Mouse (Mus musculus): ENCODE results near the gene Med13l. TPM values are rescaled to one million over a fixed set of nuclear protein-coding genes. Genes with fewer than 3 reads are reported as not detected.
A peak's percentile ranks its signal among the peaks of the same experiment; 100 is the strongest.

The Med13l gene
- total RNA-seq, 2 experiments from 2014 or later = 136 to 166 TPM

GRCm38 (mm10) chr5:118754191-118754759, 193.8 kb downstream of the Med13l start:
- ATAC-seq (replicated peaks; ENCODE audit: low FRiP score, poor library complexity, severe bottlenecking) = no peak

- no peak for ATAC-seq (replicated peaks; ENCODE audit: low FRiP score, poor library complexity, severe bottlenecking)
Measured at GRCm38 (mm10) chr5:118756078-118756477, 195.6 kb downstream of the Med13l start.

GRCm38 (mm10) chr5:118757396-118758301, 197.2 kb downstream of the Med13l start:
- no peak for ATAC-seq (replicated peaks; ENCODE audit: low FRiP score, poor library complexity, severe bottlenecking)

GRCm38 (mm10) chr5:118760986-118761385, 200.5 kb downstream of the Med13l start:
- no peak for ATAC-seq (replicated peaks; ENCODE audit: low FRiP score, poor library complexity, severe bottlenecking)

GRCm38 (mm10) chr5:118762499-118763185, 202.2 kb downstream of the Med13l start:
- ATAC-seq (replicated peaks; ENCODE audit: low FRiP score, poor library complexity, severe bottlenecking) = no peak

- ATAC-seq (replicated peaks; ENCODE audit: low FRiP score, poor library complexity, severe bottlenecking) = no peak
Measured at GRCm38 (mm10) chr5:118763353-118763752, 202.9 kb downstream of the Med13l start.

GRCm38 (mm10) chr5:118769143-118769542, 208.7 kb downstream of the Med13l start:
- no peak for ATAC-seq (replicated peaks; ENCODE audit: low FRiP score, poor library complexity, severe bottlenecking)

GRCm38 (mm10) chr5:118773866-118774265, 213.4 kb downstream of the Med13l start:
- no peak for ATAC-seq (replicated peaks; ENCODE audit: low FRiP score, poor library complexity, severe bottlenecking)

GRCm38 (mm10) chr5:118776396-118776795, 215.9 kb downstream of the Med13l start:
- ATAC-seq (replicated peaks; ENCODE audit: low FRiP score, poor library complexity, severe bottlenecking) = no peak

GRCm38 (mm10) chr5:118781598-118781997, 221.1 kb downstream of the Med13l start:
- 0 out of 2 replicates have a peak, but pooled peaks have one; percentile 46 for ATAC-seq (replicated peaks; ENCODE audit: low FRiP score, poor library complexity, severe bottlenecking)

GRCm38 (mm10) chr5:118782139-118782538, 221.7 kb downstream of the Med13l start:
- ATAC-seq (replicated peaks; ENCODE audit: low FRiP score, poor library complexity, severe bottlenecking) = 0 out of 2 replicates have a peak, but pooled peaks have one; percentile 16

- ATAC-seq (replicated peaks; ENCODE audit: low FRiP score, poor library complexity, severe bottlenecking) = no peak
Measured at GRCm38 (mm10) chr5:118789226-118789625, 228.7 kb downstream of the Med13l start.

- ATAC-seq (replicated peaks; ENCODE audit: low FRiP score, poor library complexity, severe bottlenecking) = no peak
Measured at GRCm38 (mm10) chr5:118789776-118790175, 229.3 kb downstream of the Med13l start.

GRCm38 (mm10) chr5:118797811-118798210, 237.3 kb downstream of the Med13l start:
- ATAC-seq (replicated peaks; ENCODE audit: low FRiP score, poor library complexity, severe bottlenecking) = no peak

GRCm38 (mm10) chr5:118801592-118801991, 241.1 kb downstream of the Med13l start:
- ATAC-seq (replicated peaks; ENCODE audit: low FRiP score, poor library complexity, severe bottlenecking) = no peak

- ATAC-seq (replicated peaks; ENCODE audit: low FRiP score, poor library complexity, severe bottlenecking) = no peak
Measured at GRCm38 (mm10) chr5:118802036-118802435, 241.6 kb downstream of the Med13l start.

- no peak for ATAC-seq (replicated peaks; ENCODE audit: low FRiP score, poor library complexity, severe bottlenecking)
Measured at GRCm38 (mm10) chr5:118808946-118809345, 248.5 kb downstream of the Med13l start.

- no peak for ATAC-seq (replicated peaks; ENCODE audit: low FRiP score, poor library complexity, severe bottlenecking)
Measured at GRCm38 (mm10) chr5:118809588-118809987, 249.1 kb downstream of the Med13l start.

- ATAC-seq (replicated peaks; ENCODE audit: low FRiP score, poor library complexity, severe bottlenecking) = no peak
Measured at GRCm38 (mm10) chr5:118811690-118812089, 251.2 kb downstream of the Med13l start.

- ATAC-seq (replicated peaks; ENCODE audit: low FRiP score, poor library complexity, severe bottlenecking) = no peak
Measured at GRCm38 (mm10) chr5:118812421-118812820, 251.9 kb downstream of the Med13l start.
